In genomic region chr4:129641756-129642155, GRCm38 (mm10) we compare ENCODE assay signal across 8 mouse cellular contexts. TPM values are rescaled to one million over a fixed set of nuclear protein-coding genes. Genes with fewer than 3 reads are reported as not detected.
DNase-seq lines count a peak whose midpoint lies in the region; ATAC-seq lines count a peak whose summit lies in the region.

No protein-coding gene starts in this region.

- no peak for DNase-seq in hindbrain, embryonic 10.5 days (ENCODE audit: low spot score)
- DNase-seq in hindbrain, embryonic 11.5 days (ENCODE audit: low spot score), result no peak
- peak; percentile 50 for DNase-seq in ZHBTc4 (ENCODE audit: low read depth, low spot score)
- DNase-seq in liver, embryonic 13.5 days, result no peak
- no peak for DNase-seq in right cerebral cortex, postnatal 36 days (ENCODE audit: low spot score in 2 of 2)
- DNase-seq in spleen, adult 18-20 months, result no peak
- DNase-seq in right cerebral cortex, postnatal 4 days, result no peak

- no peaks in the 10 kb centered on the region for H3K9me3 ChIP-seq in hindbrain, embryonic 10.5 days
- no peaks in the 10 kb centered on the region for H3K9me3 ChIP-seq in hindbrain, embryonic 11.5 days (ENCODE audit: control insufficient read depth, low read length)
- no peaks in the 10 kb centered on the region for H3K9me3 ChIP-seq in forebrain, embryonic 15.5 days
- no peaks in the 10 kb centered on the region for H3K9me3 ChIP-seq in liver, embryonic 13.5 days (replicated peaks)

- WGBS in hindbrain, embryonic 10.5 days, result 64% methylated on average over 5 of the region's 5 CpGs
- 59% methylated on average over 5 of the region's 5 CpGs for WGBS in hindbrain, embryonic 11.5 days
- 38% methylated on average over 5 of the region's 5 CpGs for WGBS in forebrain, embryonic 15.5 days
- 68% methylated on average over 5 of the region's 5 CpGs for WGBS in liver, embryonic 13.5 days (ENCODE audit: insufficient replicate concordance)

- no peak overlapping the region; the same call in 1 of the 2 replicates for H3K9ac ChIP-seq in hindbrain, embryonic 11.5 days (ENCODE audit: low read depth, low read length)
- H3K9ac ChIP-seq in forebrain, embryonic 15.5 days (replicated peaks), result no peak overlapping the region
- peak overlapping the region; percentile 83; the same call in 1 of the 2 replicates for H3K9ac ChIP-seq in liver, embryonic 13.5 days

- H3K4me2 ChIP-seq in hindbrain, embryonic 11.5 days (replicated peaks; ENCODE audit: low read depth, low read length), result no peak overlapping the region
- H3K4me2 ChIP-seq in forebrain, embryonic 15.5 days (replicated peaks), result peak overlapping the region; percentile 90
- peak overlapping the region; percentile 56 for H3K4me2 ChIP-seq in liver, embryonic 13.5 days

- peak overlapping the region; percentile 70; the same call in 1 of the 2 replicates for H3K4me3 ChIP-seq in hindbrain, embryonic 10.5 days
- no peak overlapping the region for H3K4me3 ChIP-seq in hindbrain, embryonic 11.5 days (ENCODE audit: low read depth, low read length)
- peak overlapping the region; percentile 66 for H3K4me3 ChIP-seq in forebrain, embryonic 15.5 days
- peak overlapping the region; percentile 73 for H3K4me3 ChIP-seq in liver, embryonic 13.5 days (replicated peaks)

- no peaks in the 10 kb centered on the region for H3K27me3 ChIP-seq in hindbrain, embryonic 10.5 days (ENCODE audit: insufficient read depth, poor library complexity, severe bottlenecking)
- no peaks in the 10 kb centered on the region for H3K27me3 ChIP-seq in hindbrain, embryonic 11.5 days (ENCODE audit: control insufficient read depth, insufficient read depth, low read length)
- H3K27me3 ChIP-seq in forebrain, embryonic 15.5 days, result no peaks in the 10 kb centered on the region
- H3K27me3 ChIP-seq in liver, embryonic 13.5 days, result no peaks in the 10 kb centered on the region

- H3K27ac ChIP-seq in hindbrain, embryonic 10.5 days, result peak overlapping the region; percentile 40; the same call in 1 of the 2 replicates
- H3K27ac ChIP-seq in hindbrain, embryonic 11.5 days (ENCODE audit: low read depth, low read length), result no peak overlapping the region
- H3K27ac ChIP-seq in forebrain, embryonic 15.5 days (replicated peaks), result peak overlapping the region; percentile 8
- peak overlapping the region; percentile 48 for H3K27ac ChIP-seq in liver, embryonic 13.5 days

- ATAC-seq in hindbrain, embryonic 11.5 days (ENCODE audit: low FRiP score), result no peak
- ATAC-seq in forebrain, embryonic 15.5 days (replicated peaks), result no peak
- ATAC-seq in liver, embryonic 13.5 days (ENCODE audit: low read depth), result no peak

- H3K36me3 ChIP-seq in hindbrain, embryonic 10.5 days, result peaks cover 55% of the 10 kb centered on the region
- peaks cover 3% of the 10 kb centered on the region; the same call in 1 of the 2 replicates for H3K36me3 ChIP-seq in hindbrain, embryonic 11.5 days (ENCODE audit: control insufficient read depth, insufficient read depth, low read length)
- H3K36me3 ChIP-seq in forebrain, embryonic 15.5 days, result peaks cover 39% of the 10 kb centered on the region
- H3K36me3 ChIP-seq in liver, embryonic 13.5 days, result peaks cover 41% of the 10 kb centered on the region

- H3K4me1 ChIP-seq in hindbrain, embryonic 10.5 days (replicated peaks), result peaks cover 30% of the 10 kb centered on the region
- H3K4me1 ChIP-seq in hindbrain, embryonic 11.5 days (replicated peaks; ENCODE audit: control insufficient read depth, insufficient read depth, low read length), result no peaks in the 10 kb centered on the region; the same call in 1 of the 2 replicates
- peaks cover 38% of the 10 kb centered on the region for H3K4me1 ChIP-seq in forebrain, embryonic 15.5 days
- peaks cover 33% of the 10 kb centered on the region for H3K4me1 ChIP-seq in liver, embryonic 13.5 days (replicated peaks)

RNA-seq across cellular contexts. Expression of gene Txlna, which starts 0.9 kb away (rescaled TPM):
- 90.1 and 108 TPM in 2 replicates for polyA plus RNA-seq in hindbrain, embryonic 10.5 days (2016; fragmentation: Nextera tagmentation; extraction: Ambion mirVana)
- polyA plus RNA-seq in hindbrain, embryonic 11.5 days (2014; fragmentation: Nextera tagmentation; extraction: Ambion mirVana), result 96.3 and 101 TPM in 2 replicates
- polyA plus RNA-seq in forebrain, embryonic 15.5 days (2015; fragmentation: Nextera tagmentation; extraction: Ambion mirVana), result 64.7 and 68.3 TPM in 2 replicates
- 30.7 and 35.1 TPM in 2 replicates for polyA plus RNA-seq in liver, embryonic 13.5 days (2015; fragmentation: Nextera tagmentation; extraction: Ambion mirVana)

RNA-seq across cellular contexts. Expression of gene Ccdc28b, which starts 18.0 kb away (rescaled TPM):
- 53.2 and 75.0 TPM in 2 replicates for polyA plus RNA-seq in hindbrain, embryonic 10.5 days (2016; fragmentation: Nextera tagmentation; extraction: Ambion mirVana)
- 77.7 and 79.6 TPM in 2 replicates for polyA plus RNA-seq in hindbrain, embryonic 11.5 days (2014; fragmentation: Nextera tagmentation; extraction: Ambion mirVana)
- polyA plus RNA-seq in forebrain, embryonic 15.5 days (2015; fragmentation: Nextera tagmentation; extraction: Ambion mirVana), result 119 and 124 TPM in 2 replicates
- polyA plus RNA-seq in liver, embryonic 13.5 days (2015; fragmentation: Nextera tagmentation; extraction: Ambion mirVana), result 13.9 and 14.8 TPM in 2 replicates

RNA-seq across cellular contexts. Expression of gene Iqcc, which starts 22.9 kb away (rescaled TPM):
- 27.7 and 29.1 TPM in 2 replicates for polyA plus RNA-seq in hindbrain, embryonic 10.5 days (2016; fragmentation: Nextera tagmentation; extraction: Ambion mirVana)
- 25.3 and 25.7 TPM in 2 replicates for polyA plus RNA-seq in hindbrain, embryonic 11.5 days (2014; fragmentation: Nextera tagmentation; extraction: Ambion mirVana)
- 31.4 and 32.5 TPM in 2 replicates for polyA plus RNA-seq in forebrain, embryonic 15.5 days (2015; fragmentation: Nextera tagmentation; extraction: Ambion mirVana)
- polyA plus RNA-seq in liver, embryonic 13.5 days (2015; fragmentation: Nextera tagmentation; extraction: Ambion mirVana), result 11.0 TPM in 2 replicates

RNA-seq across cellular contexts. Expression of gene Dcdc2b, which starts 27.7 kb away (rescaled TPM):
- polyA plus RNA-seq in hindbrain, embryonic 10.5 days (2016; fragmentation: Nextera tagmentation; extraction: Ambion mirVana), result 0.90 and 1.3 TPM in 2 replicates
- polyA plus RNA-seq in hindbrain, embryonic 11.5 days (2014; fragmentation: Nextera tagmentation; extraction: Ambion mirVana), result 1.6 and 2.7 TPM in 2 replicates
- polyA plus RNA-seq in forebrain, embryonic 15.5 days (2015; fragmentation: Nextera tagmentation; extraction: Ambion mirVana), result 3.5 and 3.7 TPM in 2 replicates
- polyA plus RNA-seq in liver, embryonic 13.5 days (2015; fragmentation: Nextera tagmentation; extraction: Ambion mirVana), result 0.31 and 0.51 TPM in 2 replicates

RNA-seq across cellular contexts. Expression of gene Kpna6, which starts 30.8 kb away (rescaled TPM):
- polyA plus RNA-seq in hindbrain, embryonic 10.5 days (2016; fragmentation: Nextera tagmentation; extraction: Ambion mirVana), result 14.5 and 16.4 TPM in 2 replicates
- 13.9 and 15.2 TPM in 2 replicates for polyA plus RNA-seq in hindbrain, embryonic 11.5 days (2014; fragmentation: Nextera tagmentation; extraction: Ambion mirVana)
- 14.7 and 17.5 TPM in 2 replicates for polyA plus RNA-seq in forebrain, embryonic 15.5 days (2015; fragmentation: Nextera tagmentation; extraction: Ambion mirVana)
- 7.2 and 9.0 TPM in 2 replicates for polyA plus RNA-seq in liver, embryonic 13.5 days (2015; fragmentation: Nextera tagmentation; extraction: Ambion mirVana)
